ENCODE assay signal across 8 mouse cellular contexts in genomic region chrX:20950191-20950880, GRCm38 (mm10). TPM values are rescaled to one million over a fixed set of nuclear protein-coding genes. Genes with fewer than 3 reads are reported as not detected.
DNase-seq lines count a peak whose midpoint lies in the region; ATAC-seq lines count a peak whose summit lies in the region.

Gene Elk1 (minus strand): TSS chrX:20950608.

- H3K4me2 ChIP-seq in hindbrain, embryonic 13.5 days = peak within 1 kb of the TSS; percentile 59

- WGBS in hindbrain, embryonic 13.5 days = 11% methylated on average over 29 of the region's 30 CpGs

- ATAC-seq in hindbrain, embryonic 13.5 days (ENCODE audit: low FRiP score) = peak; percentile 98

- peak within 1 kb of the TSS; percentile 87 for H3K27ac ChIP-seq in hindbrain, embryonic 13.5 days

- peaks cover 18% of the 10 kb centered on the region; the same call in 1 of the 2 replicates for H3K4me1 ChIP-seq in hindbrain, embryonic 13.5 days (replicated peaks)

- peak; percentile 94 for DNase-seq in NIH3T3 (ENCODE audit: low read depth)
- DNase-seq in cerebellum, postnatal 10 days = peak; percentile 88 to 91
- peak; percentile 77 to 89 for DNase-seq in frontal cortex, postnatal 14 days (ENCODE audit: low spot score in 2 of 2)
- peak; percentile 49 to 56 for DNase-seq in layer of hippocampus, postnatal 25 days (ENCODE audit: extremely low spot score in 1 of 2, low spot score in 1 of 2)
- peak; percentile 89 for DNase-seq in lung, postnatal 25 days (ENCODE audit: low spot score)
- DNase-seq in retina, embryonic 14.5 days (ENCODE audit: low spot score) = peak; percentile 85
- peak; percentile 82 for DNase-seq in thymus, postnatal 4 days

- H3K9me3 ChIP-seq in hindbrain, embryonic 13.5 days = no peaks in the 10 kb centered on the region

- H3K9ac ChIP-seq in hindbrain, embryonic 13.5 days = peak within 1 kb of the TSS; percentile 75

- H3K4me3 ChIP-seq in hindbrain, embryonic 13.5 days = peak within 1 kb of the TSS; percentile 60

- H3K36me3 ChIP-seq in hindbrain, embryonic 13.5 days = no peaks in the 10 kb centered on the region

- no peaks in the 10 kb centered on the region for H3K27me3 ChIP-seq in hindbrain, embryonic 13.5 days

RNA-seq across cellular contexts. Expression of gene Elk1, which starts in this region (rescaled TPM):
- 18.4 and 18.5 TPM in 2 replicates for polyA plus RNA-seq in hindbrain, embryonic 13.5 days (2015; fragmentation: Nextera tagmentation; extraction: Ambion mirVana)
- total RNA-seq in layer of hippocampus, postnatal 25 days (2021) = 10 to 100 TPM; 75.4 to 79.0 TPM

Comparison
In these comparisons a context has a peak if more than half of its experiments do, and no peak if none do; other contexts are left out.
1. Peak in every context shown above with its lines: DNase-seq, ATAC-seq, H3K4me3 ChIP-seq and H3K27ac ChIP-seq.